Mouse (Mus musculus): ENCODE results near the gene Preb.

Preb gene

GRCm38 (mm10) chr5:30954556-30954955 is 5.6 kb downstream of the Preb start:
- DNase-seq (ENCODE audit: low spot score) = no peak

GRCm38 (mm10) chr5:30954065-30954464 is 6.1 kb downstream of the Preb start:
- no peak for DNase-seq (ENCODE audit: low spot score)

- no peak for DNase-seq (ENCODE audit: low spot score)
These were observed 7.6 kb downstream of the Preb start for GRCm38 (mm10) chr5:30952551-30952950.

GRCm38 (mm10) chr5:30951706-30952105 is 8.5 kb downstream of the Preb start:
- DNase-seq (ENCODE audit: low spot score) = no peak

GRCm38 (mm10) chr5:30950922-30951321 is 9.2 kb downstream of the Preb start:
- no peak for DNase-seq (ENCODE audit: low spot score)

- DNase-seq (ENCODE audit: low spot score) = no peak
These were observed 9.7 kb downstream of the Preb start for GRCm38 (mm10) chr5:30950451-30950850.

- DNase-seq (ENCODE audit: low spot score) = peak; percentile 92
These were observed 10.4 kb downstream of the Preb start for GRCm38 (mm10) chr5:30949654-30950326.

- DNase-seq (ENCODE audit: low spot score) = no peak
These were observed 11.5 kb downstream of the Preb start for GRCm38 (mm10) chr5:30948620-30949019.

- peak; percentile 66 for DNase-seq (ENCODE audit: low spot score)
These were observed 15.0 kb downstream of the Preb start, which contains the start of gene Cgref1 for GRCm38 (mm10) chr5:30944956-30945781. Gene Cgref1, minus strand, starts transcription at chr5:30945591.

- DNase-seq (ENCODE audit: low spot score) = no peak
These were observed 15.8 kb downstream of the Preb start for GRCm38 (mm10) chr5:30944344-30944743.

- DNase-seq (ENCODE audit: low spot score) = no peak
These were observed 17.2 kb downstream of the Preb start for GRCm38 (mm10) chr5:30943004-30943403.

GRCm38 (mm10) chr5:30934725-30935461 is 25.3 kb downstream of the Preb start:
- no peak for DNase-seq (ENCODE audit: low spot score)

- no peak for DNase-seq (ENCODE audit: low spot score)
These were observed 26.5 kb downstream of the Preb start for GRCm38 (mm10) chr5:30933705-30934104.

- no peak for DNase-seq (ENCODE audit: low spot score)
These were observed 28.8 kb downstream of the Preb start for GRCm38 (mm10) chr5:30931378-30931777.

GRCm38 (mm10) chr5:30930846-30931245 is 29.3 kb downstream of the Preb start:
- no peak for DNase-seq (ENCODE audit: low spot score)

GRCm38 (mm10) chr5:30930121-30930520 is 30.0 kb downstream of the Preb start:
- peak; percentile 87 for DNase-seq (ENCODE audit: low spot score)

- peak; percentile 63 for DNase-seq (ENCODE audit: low spot score)
These were observed 32.1 kb downstream of the Preb start for GRCm38 (mm10) chr5:30927945-30928529.

- no peak for DNase-seq (ENCODE audit: low spot score)
These were observed 34.1 kb downstream of the Preb start for GRCm38 (mm10) chr5:30926073-30926472.

GRCm38 (mm10) chr5:30925217-30925616 is 34.9 kb downstream of the Preb start:
- DNase-seq (ENCODE audit: low spot score) = no peak

- no peak for DNase-seq (ENCODE audit: low spot score)
These were observed 35.5 kb downstream of the Preb start for GRCm38 (mm10) chr5:30924614-30925013.

- no peak for DNase-seq (ENCODE audit: low spot score)
These were observed 37.0 kb downstream of the Preb start for GRCm38 (mm10) chr5:30923119-30923518.

GRCm38 (mm10) chr5:30922581-30923041 is 37.5 kb downstream of the Preb start:
- DNase-seq (ENCODE audit: low spot score) = no peak
